Mouse (Mus musculus) hindbrain, embryonic 16.5 days (tissue): ENCODE results near the gene Olfr1057. TPM values are rescaled to one million over a fixed set of nuclear protein-coding genes. Genes with fewer than 3 reads are reported as not detected.
"Not testable (repeated sequence)": the region's sequence is repeated elsewhere in the genome, so short reads cannot be mapped to it uniquely, and the experiment has no call there.

Experiments used
- ATAC-seq: fragments of 200-750 bp; cut with Nextera tagmentation; 2 replicates; pipeline ENCODE4 v1.8.0; 2017; ENCODE audit warnings: moderate TSS enrichment, moderate library complexity
- H3K27ac ChIP-seq: fragments of 300-500 bp; sonication (generic); 2 replicates; pipeline ENCODE4 v1.5.1; 2014; ENCODE audit warnings: low read depth, mild to moderate bottlenecking, control low read depth, low read length, moderate library complexity
- H3K27me3 ChIP-seq: fragments of 300-500 bp; sonication (generic); replicated peaks from 2 replicates; pipeline ENCODE4 v1.6.1; 2014; ENCODE audit warnings: low read length; ENCODE audit not compliant: control insufficient read depth, insufficient read depth
- H3K36me3 ChIP-seq: fragments of 300-500 bp; sonication (generic); 2 replicates; pipeline ENCODE4 v1.6.1; 2014; ENCODE audit warnings: mild to moderate bottlenecking, low read length, moderate library complexity, mixed read lengths; ENCODE audit not compliant: control insufficient read depth, insufficient read depth
- H3K4me1 ChIP-seq: fragments of 300-500 bp; sonication (generic); 2 replicates; pipeline ENCODE4 v1.6.1; 2014; ENCODE audit warnings: low read depth, low read length; ENCODE audit not compliant: control insufficient read depth, insufficient read depth
- H3K4me2 ChIP-seq: fragments of 300-500 bp; sonication (generic); 2 replicates; pipeline ENCODE4 v1.6.1; 2014; ENCODE audit warnings: mild to moderate bottlenecking, low read length, control low read depth, moderate library complexity
- H3K4me3 ChIP-seq: fragments of 300-500 bp; sonication (generic); 2 replicates; pipeline ENCODE4 v1.5.1; 2014; ENCODE audit warnings: mild to moderate bottlenecking, low read length, control low read depth, moderate library complexity
- H3K9ac ChIP-seq: fragments of 300-500 bp; sonication (generic); 2 replicates; pipeline ENCODE4 v1.6.1; 2014; ENCODE audit warnings: low read depth, mild to moderate bottlenecking, control low read depth, low read length, moderate library complexity
- H3K9me3 ChIP-seq: fragments of 300-500 bp; sonication (generic); 2 replicates; pipeline ENCODE4 v1.6.1; 2014; ENCODE audit warnings: mild to moderate bottlenecking, low read length, moderate library complexity; ENCODE audit not compliant: control insufficient read depth
- WGBS: fragments of 180-500 bp; shearing (Covaris S2); extraction: QIAGEN DNeasy Blood & Tissue Kit; methylation state at CpG from one replicate; pipeline ENCODE4 v1.1.7; 2014; 5-methylcytosine and 5-hydroxymethylcytosine counted together
- polyA plus RNA-seq: library from polyadenylated mRNA; unstranded; fragments of >200 nt; fragmentation: Nextera tagmentation; extraction: Ambion mirVana; gene quantifications from 2 replicates; pipeline ENCODE4 v1.2.1, GENCODE M21; 2015

Olfr1057 gene
- polyA plus RNA-seq, result not detected in 2 replicates

DNA sequence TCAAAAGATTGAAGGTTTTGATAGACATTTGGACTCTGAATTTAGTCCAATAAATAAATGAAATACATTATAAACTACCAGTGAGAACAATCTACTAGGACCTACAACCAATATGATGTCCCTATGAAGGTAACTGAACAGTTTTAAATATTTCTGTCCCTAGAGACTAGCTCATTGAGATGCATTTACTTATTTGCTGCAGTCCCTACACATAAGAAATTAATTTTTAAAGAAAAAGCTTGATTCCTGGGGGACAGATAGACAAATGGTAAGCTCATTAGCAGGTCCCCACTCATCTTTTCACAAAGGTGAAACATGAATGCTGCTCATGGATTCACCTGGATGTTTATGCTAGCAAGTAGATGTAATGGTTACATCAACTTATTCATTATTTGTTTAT lies at the start of gene Olfr1057:
TSS of gene Olfr1057 (minus strand) at position 101 of the 400 bp plus-strand sequence.
- no peak within 1 kb of the TSS for H3K9ac ChIP-seq
- H3K36me3 ChIP-seq, result no peaks in the 10 kb centered on the region
- no peak within 1 kb of the TSS for H3K4me2 ChIP-seq
- H3K27me3 ChIP-seq, result no peaks in the 10 kb centered on the region
- H3K27ac ChIP-seq, result no peak within 1 kb of the TSS
- H3K4me1 ChIP-seq, result no peaks in the 10 kb centered on the region
- ATAC-seq, result no peak
- H3K9me3 ChIP-seq, result no peaks in the 10 kb centered on the region
- H3K4me3 ChIP-seq, result no peak within 1 kb of the TSS

DNA sequence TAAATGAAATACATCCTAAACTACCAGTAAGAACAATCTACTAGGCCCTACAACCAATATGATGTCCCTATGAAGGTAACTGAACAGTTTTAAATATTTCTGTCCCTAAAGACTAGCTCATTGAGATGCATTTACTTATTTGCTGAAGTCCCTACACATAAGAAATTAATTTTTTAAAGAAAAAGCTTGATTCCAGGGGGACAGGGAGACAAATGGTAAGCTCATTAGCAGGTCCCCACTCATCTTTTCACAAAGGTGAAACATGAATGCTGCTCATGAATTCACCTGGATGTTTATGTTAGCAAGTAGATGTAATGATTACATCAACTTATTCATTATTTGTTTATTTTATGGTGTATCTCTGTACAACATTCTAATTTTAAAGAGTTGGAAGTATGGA lies 48.5 kb upstream of the Olfr1057 start, which contains the start of gene Olfr1062:
TSS of gene Olfr1062 (minus strand) at position 101 of the 400 bp plus-strand sequence.
- not testable (repeated sequence) for H3K36me3 ChIP-seq, ATAC-seq, H3K27ac ChIP-seq, H3K4me1 ChIP-seq, H3K9ac ChIP-seq, H3K27me3 ChIP-seq, H3K4me3 ChIP-seq, H3K4me2 ChIP-seq, H3K9me3 ChIP-seq

DNA sequence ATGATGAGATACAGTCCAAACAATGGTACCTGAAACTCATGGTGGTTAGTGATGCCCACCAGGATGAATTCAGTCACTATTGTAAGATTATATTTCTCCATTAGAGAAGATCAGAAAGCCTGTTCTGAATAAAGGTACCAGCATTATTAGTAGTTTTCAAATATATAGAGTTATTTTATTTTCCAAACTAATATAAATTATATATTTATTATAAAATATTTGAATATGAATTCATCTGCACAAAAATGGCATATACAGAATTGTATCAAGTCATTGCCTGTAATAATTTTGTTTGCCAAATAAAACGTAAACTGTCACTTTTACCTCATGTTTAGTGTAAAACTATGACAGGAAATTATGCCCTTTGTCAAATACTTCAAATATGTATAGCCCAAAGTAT lies 35.8 kb upstream of the Olfr1057 start, which contains the start of gene Olfr1061:
TSS of gene Olfr1061 (minus strand) at position 101 of the 400 bp plus-strand sequence.
- 80% methylated on average over 1 of the region's 1 CpGs for whole genome bisulfite sequencing
- Histone ChIP-seq H3K4me2 (no peak within 1 kb of the TSS), H3K4me1 (no peaks in the 10 kb centered on the region)

DNA sequence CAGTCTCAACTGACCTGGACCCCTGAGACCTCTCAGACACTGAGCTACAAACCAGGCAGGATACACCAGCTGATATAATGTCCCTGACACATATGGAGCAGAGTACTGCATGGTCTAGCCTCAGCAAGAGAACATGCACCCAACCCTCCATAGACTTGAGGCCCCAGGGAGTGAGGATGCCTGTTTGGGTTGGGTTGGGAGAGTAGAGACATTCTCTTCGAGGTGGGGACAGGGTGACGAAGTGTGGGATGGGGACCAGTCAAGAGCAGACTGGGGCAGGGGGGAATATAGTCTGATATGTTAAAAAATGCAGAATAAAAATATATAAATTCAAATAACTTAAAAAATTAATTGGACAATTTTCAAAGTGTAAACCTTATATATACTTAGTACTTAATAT lies 16.9 kb upstream of the Olfr1057 start:
- Histone ChIP-seq H3K36me3 (no peaks in the 10 kb centered on the region), H3K27me3 (no peaks in the 10 kb centered on the region), H3K27ac (no peak overlapping the region), H3K4me1 (no peaks in the 10 kb centered on the region), H3K9ac (no peak overlapping the region), H3K4me3 (no peak overlapping the region), H3K4me2 (no peak overlapping the region), H3K9me3 (no peaks in the 10 kb centered on the region)
- WGBS, result 97% methylated on average over 2 of the region's 2 CpGs
- ATAC-seq, result no peak

More for the DNA sequence above, 35.8 kb upstream of the Olfr1057 start, which contains the start of gene Olfr1061:
- no peaks in the 10 kb centered on the region for H3K27me3 ChIP-seq
- H3K9me3 ChIP-seq, result no peaks in the 10 kb centered on the region
- H3K36me3 ChIP-seq, result no peaks in the 10 kb centered on the region
- H3K4me3 ChIP-seq, result no peak within 1 kb of the TSS
- no peak within 1 kb of the TSS for H3K9ac ChIP-seq
- no peak within 1 kb of the TSS for H3K27ac ChIP-seq
- no peak for ATAC-seq

DNA sequence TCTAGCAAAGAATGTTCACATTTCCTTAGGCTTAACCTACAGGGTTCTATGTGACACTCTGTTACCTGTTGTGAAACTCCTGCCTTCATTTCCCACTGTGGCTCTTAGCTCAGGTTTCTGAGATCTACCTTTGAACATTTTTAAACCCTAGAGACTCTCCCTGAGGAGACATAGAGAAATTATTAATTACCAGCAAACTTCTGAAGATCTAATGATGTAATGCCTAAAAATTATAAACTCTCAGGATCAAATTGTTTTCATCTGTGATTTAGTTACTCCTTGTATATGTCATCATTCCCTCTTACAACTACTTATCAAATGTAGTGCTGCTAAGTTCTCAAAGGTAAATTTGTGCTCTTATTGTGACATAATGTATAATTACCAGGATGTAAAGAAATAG lies 10.3 kb upstream of the Olfr1057 start, which contains the start of gene Olfr1058:
TSS of gene Olfr1058 (minus strand) at position 101 of the 400 bp plus-strand sequence.
- not testable (repeated sequence) for H3K4me1 ChIP-seq, H3K27ac ChIP-seq, H3K4me2 ChIP-seq, ATAC-seq, H3K4me3 ChIP-seq, H3K9ac ChIP-seq, H3K9me3 ChIP-seq, H3K36me3 ChIP-seq, H3K27me3 ChIP-seq

DNA sequence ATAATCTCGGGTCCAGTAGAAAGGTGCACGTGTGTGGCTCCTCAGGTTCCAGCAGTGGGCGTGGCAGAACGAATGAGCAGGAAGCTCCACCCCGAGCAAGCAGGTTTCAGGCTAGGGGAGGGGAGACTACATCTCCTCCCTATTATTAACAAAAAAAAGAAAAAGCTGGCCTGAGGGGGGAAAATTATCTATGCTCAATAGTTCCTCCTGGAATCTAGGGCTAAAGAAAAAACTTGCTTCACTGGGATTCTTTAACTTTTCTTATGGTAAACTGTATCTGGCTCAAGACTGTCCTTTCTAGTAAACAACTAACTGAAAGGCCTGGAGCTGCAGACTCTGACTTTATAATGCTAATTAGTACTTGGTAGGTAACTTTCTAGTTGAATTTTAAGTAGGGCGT lies 11.9 kb downstream of the Olfr1057 start:
- not testable (repeated sequence) for H3K4me2 ChIP-seq, H3K36me3 ChIP-seq, H3K27me3 ChIP-seq, H3K4me1 ChIP-seq, H3K9me3 ChIP-seq, H3K9ac ChIP-seq, H3K27ac ChIP-seq, H3K4me3 ChIP-seq, ATAC-seq
- no CpG with 5 or more reads among the region's 6 CpGs for WGBS

DNA sequence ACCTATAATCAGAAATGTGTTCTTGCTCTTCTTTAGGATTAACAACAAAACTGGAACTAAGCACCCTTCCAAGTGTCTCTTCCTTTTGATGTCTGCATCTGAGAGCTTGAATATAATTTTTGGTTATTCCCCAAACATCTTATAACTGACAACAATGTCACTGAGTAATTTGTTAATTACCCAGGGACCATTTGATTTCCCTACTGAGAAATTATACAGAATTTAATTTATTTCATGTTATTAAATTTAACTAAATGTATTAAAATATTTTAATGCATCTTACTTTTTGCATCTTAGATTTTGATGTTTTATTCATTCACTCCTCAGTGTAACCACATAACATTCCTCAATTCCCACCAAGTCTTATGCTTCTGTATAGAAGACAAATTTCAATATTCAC lies 15.8 kb downstream of the Olfr1057 start, which contains the start of gene Olfr1056:
TSS of gene Olfr1056 (minus strand) at position 101 of the 400 bp plus-strand sequence.
- Histone ChIP-seq H3K9me3 (no peaks in the 10 kb centered on the region), H3K36me3 (no peaks in the 10 kb centered on the region), H3K4me3 (no peak within 1 kb of the TSS), H3K4me1 (no peaks in the 10 kb centered on the region), H3K4me2 (no peak within 1 kb of the TSS), H3K27me3 (no peaks in the 10 kb centered on the region), H3K9ac (no peak within 1 kb of the TSS), H3K27ac (no peak within 1 kb of the TSS)
- ATAC-seq, result no peak

DNA sequence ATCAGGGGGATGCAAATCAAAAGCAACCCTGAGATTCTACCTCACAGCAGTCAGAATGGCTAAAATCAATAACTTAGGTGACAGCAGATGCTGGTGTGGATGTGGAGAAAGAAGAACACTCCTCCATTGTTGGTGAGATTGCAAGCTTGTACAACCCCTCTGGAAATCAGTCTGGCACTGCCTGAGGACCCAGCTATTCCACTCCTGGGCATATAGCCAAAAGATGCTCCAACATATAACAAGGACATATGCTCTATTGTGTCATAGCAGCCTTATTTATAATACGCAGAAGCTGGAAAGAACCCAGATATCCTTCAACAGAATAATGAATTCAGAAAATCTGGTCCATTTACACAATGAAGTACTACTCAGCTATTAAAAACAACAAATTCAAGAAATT lies 26.4 kb downstream of the Olfr1057 start:
- H3K27ac ChIP-seq, H3K4me3 ChIP-seq, H3K4me1 ChIP-seq, H3K9ac ChIP-seq, H3K9me3 ChIP-seq, H3K4me2 ChIP-seq, ATAC-seq, H3K36me3 ChIP-seq, H3K27me3 ChIP-seq: not testable (repeated sequence)
- WGBS, result 74% methylated on average over 1 of the region's 1 CpGs

DNA sequence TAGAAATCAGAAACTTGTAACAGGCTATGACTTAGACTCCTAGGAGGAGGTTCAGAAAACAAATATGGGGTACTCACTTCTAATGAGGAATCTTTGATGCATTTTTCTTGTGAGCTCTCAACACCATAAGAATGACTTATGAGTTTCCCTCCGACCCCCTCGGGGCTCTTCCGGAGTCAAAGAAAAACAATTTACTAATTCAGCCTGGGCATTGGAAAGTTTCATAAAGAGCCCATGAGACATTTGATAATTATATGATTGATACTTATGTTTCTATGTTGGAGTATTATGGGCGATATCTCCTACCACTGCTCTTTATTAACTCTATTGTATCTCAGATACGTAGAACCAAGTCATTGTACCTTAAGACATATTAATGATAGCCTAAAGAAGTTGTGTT lies 28.0 kb downstream of the Olfr1057 start, which contains the start of gene Olfr1055:
TSS of gene Olfr1055 (minus strand) at position 101 of the 400 bp plus-strand sequence.
- no peaks in the 10 kb centered on the region for H3K4me1 ChIP-seq
- no peak within 1 kb of the TSS for H3K9ac ChIP-seq
- H3K27ac ChIP-seq, result no peak within 1 kb of the TSS
- H3K36me3 ChIP-seq, result no peaks in the 10 kb centered on the region
- H3K27me3 ChIP-seq, result no peaks in the 10 kb centered on the region
- H3K9me3 ChIP-seq, result no peaks in the 10 kb centered on the region
- no peak within 1 kb of the TSS for H3K4me3 ChIP-seq
- no peak within 1 kb of the TSS for H3K4me2 ChIP-seq
- ATAC-seq, result no peak
- 89% methylated on average over 5 of the region's 5 CpGs for WGBS

DNA sequence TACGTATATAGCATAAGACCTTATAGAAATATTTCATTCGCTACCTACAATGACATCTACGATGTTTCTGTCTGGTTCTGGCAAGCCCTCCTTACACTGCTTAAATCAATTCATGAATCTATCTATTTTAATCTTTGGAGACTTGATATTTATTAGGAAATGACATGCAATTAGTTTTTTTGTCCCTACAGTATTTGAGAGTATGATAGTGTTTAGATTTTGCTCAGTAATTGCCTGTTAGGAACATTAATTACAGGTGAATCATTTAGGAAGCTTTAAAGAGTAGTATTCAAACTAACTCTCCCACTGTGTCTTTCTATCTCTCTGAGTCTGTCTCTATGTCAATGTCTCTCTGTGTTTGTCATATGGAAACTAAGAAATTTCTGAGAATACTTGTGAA lies 42.9 kb downstream of the Olfr1057 start, which contains the start of gene Olfr1054:
TSS of gene Olfr1054 (minus strand) at position 101 of the 400 bp plus-strand sequence.
- ATAC-seq, result no peak
- no peak within 1 kb of the TSS for H3K4me3 ChIP-seq
- H3K4me1 ChIP-seq, result no peaks in the 10 kb centered on the region
- no peak within 1 kb of the TSS for H3K4me2 ChIP-seq
- 68% methylated on average over 3 of the region's 3 CpGs for WGBS
- H3K36me3 ChIP-seq, result no peaks in the 10 kb centered on the region
- H3K27ac ChIP-seq, result no peak within 1 kb of the TSS
- H3K27me3 ChIP-seq, result no peaks in the 10 kb centered on the region
- no peak within 1 kb of the TSS for H3K9ac ChIP-seq
- H3K9me3 ChIP-seq, result no peaks in the 10 kb centered on the region
